Comparison of ENCODE assay signal across 18 mouse cellular contexts in genomic region chr12:70616049-70616448, GRCm38 (mm10).
DNase-seq lines count a peak whose midpoint lies in the region; ATAC-seq and TF ChIP-seq lines count a peak whose summit lies in the region.
"Had no signal": no experiment of that assay in that cellular context is flagged by ENCODE, and none has a peak within 500 bp of the region (broad histone marks: within the 10 kb centered on the region; RNA-seq: fewer than 3 reads in every experiment).

No protein-coding gene starts in this region.

- H3K36me3 ChIP-seq in heart, embryonic 11.5 days (ENCODE audit: control insufficient read depth, insufficient read depth, low read length): no peaks in the 10 kb centered on the region
- H3K36me3 ChIP-seq in lung, embryonic 16.5 days (ENCODE audit: control insufficient read depth, insufficient read depth, low read length): no peaks in the 10 kb centered on the region
- H3K36me3 ChIP-seq in myocyte (ENCODE audit: control insufficient read depth, insufficient read depth): no peaks in the 10 kb centered on the region
- H3K36me3 ChIP-seq in lung, postnatal 0 days (ENCODE audit: insufficient read depth, low read length): no peaks in the 10 kb centered on the region

- no peak overlapping the region for H3K27ac ChIP-seq in heart, embryonic 11.5 days (ENCODE audit: low read depth, low read length)
- peak overlapping the region; percentile 33; the same call in 1 of the 2 replicates for H3K27ac ChIP-seq in lung, embryonic 16.5 days (ENCODE audit: low read length)
- H3K27ac ChIP-seq in lung, postnatal 0 days (ENCODE audit: low read length): no peak overlapping the region
- H3K27ac ChIP-seq: macrophage had no signal

- WGBS in heart, embryonic 11.5 days (ENCODE audit: insufficient replicate concordance): 50% methylated on average over 4 of the region's 4 CpGs
- 53% methylated on average over 4 of the region's 4 CpGs for WGBS in lung, embryonic 16.5 days
- WGBS in lung, postnatal 0 days: 65% methylated on average over 4 of the region's 4 CpGs

- no peak for TF ChIP-seq CTCF in lung, postnatal 0 days (IDR thresholded peaks at IDR 0.05)

- H3ac ChIP-seq in myocyte (ENCODE audit: control insufficient read depth, insufficient read length): no peak overlapping the region

- H3K9me3 ChIP-seq in heart, embryonic 11.5 days (replicated peaks; ENCODE audit: control insufficient read depth, low read length): no peaks in the 10 kb centered on the region
- no peaks in the 10 kb centered on the region for H3K9me3 ChIP-seq in lung, embryonic 16.5 days (ENCODE audit: control insufficient read depth, low read length)
- no peaks in the 10 kb centered on the region for H3K9me3 ChIP-seq in lung, postnatal 0 days (ENCODE audit: low read length)

- H3K9ac ChIP-seq in heart, embryonic 11.5 days (ENCODE audit: low read depth, low read length): no peak overlapping the region
- no peak overlapping the region for H3K9ac ChIP-seq in lung, embryonic 16.5 days (ENCODE audit: low read length)
- no peak overlapping the region for H3K9ac ChIP-seq in lung, postnatal 0 days (replicated peaks; ENCODE audit: low read depth)
- H3K9ac ChIP-seq: liver, postnatal 0 days had no signal

- peaks cover 3% of the 10 kb centered on the region; the same call in 1 of the 2 replicates for H3K4me1 ChIP-seq in heart, embryonic 11.5 days (ENCODE audit: control insufficient read depth, insufficient read depth, low read length)
- H3K4me1 ChIP-seq in lung, embryonic 16.5 days (replicated peaks; ENCODE audit: control insufficient read depth, insufficient read depth, low read length): peaks cover 7% of the 10 kb centered on the region; the same call in 1 of the 2 replicates
- H3K4me1 ChIP-seq in lung, postnatal 0 days (ENCODE audit: insufficient read depth, low read depth, low read length): peaks cover 4% of the 10 kb centered on the region; the same call in 1 of the 2 replicates

- no peak overlapping the region for H3K4me3 ChIP-seq in heart, embryonic 11.5 days (ENCODE audit: low read depth, low read length)
- H3K4me3 ChIP-seq in lung, embryonic 16.5 days (ENCODE audit: low read length): no peak overlapping the region
- H3K4me3 ChIP-seq in myocyte: no peak overlapping the region
- no peak overlapping the region for H3K4me3 ChIP-seq in lung, postnatal 0 days (ENCODE audit: low read depth, low read length)

- peak; percentile 36 for DNase-seq in heart, adult 8-10 months (ENCODE audit: low spot score)
- DNase-seq in lung, postnatal 10 days: no peak
- no peak for DNase-seq in lung, postnatal 0 days (ENCODE audit: low spot score)
- no peak for DNase-seq in left cerebral cortex, adult 9 months (ENCODE audit: low spot score in 2 of 2)
- DNase-seq: cerebellum, adult 9-11 months; gastrocnemius, postnatal 10 days; kidney, adult 18-20 months; liver; liver, postnatal 0 days; right cerebral cortex, postnatal 14 days; thymus, adult 2 months had no signal

- no peak for ATAC-seq in heart, embryonic 11.5 days (replicated peaks; ENCODE audit: insufficient number of reproducible peaks, low FRiP score, low TSS enrichment)
- no peak for ATAC-seq in lung, embryonic 16.5 days (ENCODE audit: low read depth)
- no peak for ATAC-seq in lung, postnatal 0 days
- ATAC-seq: forebrain, embryonic 16.5 days; hindbrain, embryonic 16.5 days; liver, postnatal 0 days had no signal

- no peaks in the 10 kb centered on the region for H3K27me3 ChIP-seq in heart, embryonic 11.5 days (ENCODE audit: control insufficient read depth, insufficient read depth, low read length)
- H3K27me3 ChIP-seq in lung, embryonic 16.5 days (ENCODE audit: control insufficient read depth, insufficient read depth, low read depth, low read length): no peaks in the 10 kb centered on the region
- no peaks in the 10 kb centered on the region for H3K27me3 ChIP-seq in myocyte (ENCODE audit: control insufficient read depth, insufficient read depth, insufficient read length)
- H3K27me3 ChIP-seq in lung, postnatal 0 days (replicated peaks; ENCODE audit: insufficient read depth, low read length): no peaks in the 10 kb centered on the region

- no peak for TF ChIP-seq POLR2A in myocyte (IDR thresholded peaks at IDR 0.05; ENCODE audit: insufficient read length, low read depth)

- no peak overlapping the region for H3K4me2 ChIP-seq in heart, embryonic 11.5 days
- no peak overlapping the region for H3K4me2 ChIP-seq in lung, embryonic 16.5 days (ENCODE audit: low read depth, low read length)
- peak overlapping the region; percentile 62 for H3K4me2 ChIP-seq in myocyte (ENCODE audit: low read depth)
- no peak overlapping the region for H3K4me2 ChIP-seq in lung, postnatal 0 days (replicated peaks; ENCODE audit: low read depth, low read length)
- H3K4me2 ChIP-seq: midbrain, embryonic 11.5 days had no signal

- no peak for TF ChIP-seq EP300 in lung, postnatal 0 days (IDR thresholded peaks at IDR 0.05)

- H3K79me2 ChIP-seq in myocyte (ENCODE audit: control insufficient read depth, insufficient read depth): no peaks in the 10 kb centered on the region

TF ChIP-seq in myocyte, 11 proteins besides CTCF, POLR2A, EP300 and RAD21:
- no peak for TF ChIP-seq MAX (IDR thresholded peaks at IDR 0.05; ENCODE audit: low read depth)
- TF ChIP-seq POLR2AphosphoS2 (IDR thresholded peaks at IDR 0.05; ENCODE audit: insufficient read length, low read depth): no peak
- no peak for TF ChIP-seq MYOD1 (IDR thresholded peaks at IDR 0.05; ENCODE audit: control insufficient read depth in 1 of 3, insufficient read length in 2 of 3, low read depth in 2 of 3)
